ENCODE assay signal across 9 mouse cellular contexts in the genomic region with DNA sequence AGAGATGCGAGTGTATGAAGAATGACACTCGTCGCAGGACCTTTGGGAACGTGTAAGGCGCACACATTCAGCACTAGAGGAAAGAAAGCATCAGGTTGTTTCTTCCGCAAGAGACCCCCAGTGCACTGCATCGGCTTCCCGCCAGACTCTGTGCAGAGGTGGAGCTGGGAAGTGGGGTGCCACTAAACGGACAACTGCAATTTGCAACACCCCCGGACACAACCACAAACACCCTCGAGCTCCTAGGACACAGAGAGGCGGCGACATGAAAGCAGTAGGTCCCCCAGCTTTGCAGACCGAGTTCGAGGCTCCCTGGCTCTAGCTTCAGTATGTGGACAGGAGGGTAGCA. TPM values are rescaled to one million over a fixed set of nuclear protein-coding genes. Genes with fewer than 3 reads are reported as not detected.
DNase-seq lines count a peak whose midpoint lies in the region; ATAC-seq lines count a peak whose summit lies in the region.
"Had no signal": no experiment of that assay in that cellular context is flagged by ENCODE, and none has a peak within 500 bp of the region (broad histone marks: within the 10 kb centered on the region; RNA-seq: fewer than 3 reads in every experiment).

No protein-coding gene starts in this region.

- H3K4me3 ChIP-seq in heart, embryonic 14.5 days (ENCODE audit: control insufficient read depth in 1 of 2, insufficient read depth in 1 of 2, low read depth in 1 of 2, low read length in 2 of 2) = peak overlapping the region; percentile 39 to 44
- peak overlapping the region; percentile 32 for H3K4me3 ChIP-seq in hindbrain, embryonic 13.5 days
- H3K4me3 ChIP-seq in midbrain, embryonic 10.5 days = peak overlapping the region; percentile 49

- H3K27me3 ChIP-seq in heart, embryonic 14.5 days (ENCODE audit: control insufficient read depth, insufficient read depth, low read length) = peaks cover 30% of the 10 kb centered on the region
- peaks cover 49% of the 10 kb centered on the region for H3K27me3 ChIP-seq in hindbrain, embryonic 13.5 days
- peaks cover 58% of the 10 kb centered on the region for H3K27me3 ChIP-seq in midbrain, embryonic 10.5 days (ENCODE audit: low read depth, poor library complexity, severe bottlenecking)

- WGBS in heart, embryonic 14.5 days = 3% methylated on average over 15 of the region's 15 CpGs
- 2% methylated on average over 15 of the region's 15 CpGs for WGBS in hindbrain, embryonic 13.5 days
- WGBS in midbrain, embryonic 10.5 days = 4% methylated on average over 15 of the region's 15 CpGs

- H3K36me3 ChIP-seq in heart, embryonic 14.5 days (ENCODE audit: control insufficient read depth, insufficient read depth, low read length) = no peaks in the 10 kb centered on the region
- no peaks in the 10 kb centered on the region for H3K36me3 ChIP-seq in hindbrain, embryonic 13.5 days
- H3K36me3 ChIP-seq in midbrain, embryonic 10.5 days = no peaks in the 10 kb centered on the region

- intact Hi-C loops in heart, postnatal 36 days (cut with DNase I) = loop anchor here (2.0 kb wide), 2 partner anchors 36 to 40 kb away; no protein-coding TSS in a partner anchor

- ATAC-seq in heart, embryonic 14.5 days (ENCODE audit: insufficient number of reproducible peaks, insufficient read depth, low FRiP score, low read depth) = no peak
- no peak for ATAC-seq in hindbrain, embryonic 13.5 days (ENCODE audit: low FRiP score)
- no peak for ATAC-seq in CD4-positive, CD25-positive, alpha-beta regulatory T cell, adult 4 months

- H3K9ac ChIP-seq in heart, embryonic 14.5 days (ENCODE audit: low read length) = peak overlapping the region; percentile 49; the same call in 1 of the 2 replicates
- H3K9ac ChIP-seq in hindbrain, embryonic 13.5 days = no peak overlapping the region

- peaks cover 23% of the 10 kb centered on the region in 2 experiments for H3K4me1 ChIP-seq in heart, embryonic 14.5 days (ENCODE audit: control insufficient read depth in 2 of 2, insufficient read depth in 2 of 2, low read length in 2 of 2)
- H3K4me1 ChIP-seq in hindbrain, embryonic 13.5 days (replicated peaks) = peaks cover 11% of the 10 kb centered on the region
- peaks cover 12% of the 10 kb centered on the region for H3K4me1 ChIP-seq in midbrain, embryonic 10.5 days

- H3K9me3 ChIP-seq in heart, embryonic 14.5 days (ENCODE audit: control insufficient read depth, low read length) = no peaks in the 10 kb centered on the region
- H3K9me3 ChIP-seq in hindbrain, embryonic 13.5 days = no peaks in the 10 kb centered on the region
- no peaks in the 10 kb centered on the region for H3K9me3 ChIP-seq in midbrain, embryonic 10.5 days (replicated peaks)

- no peak for DNase-seq in heart, postnatal 36 days
- peak; percentile 48 for DNase-seq in R1 (ENCODE audit: low read depth, low spot score)
- DNase-seq in midbrain, embryonic 10.5 days (ENCODE audit: low spot score) = no peak
- no peak for DNase-seq in layer of hippocampus, adult 8-10 months (ENCODE audit: low spot score in 2 of 2)
- DNase-seq in spleen, postnatal 4 days (ENCODE audit: low spot score in 2 of 2) = no peak
- DNase-seq: cerebellum, adult 11-12 months had no signal

- peak overlapping the region; percentile 70 for H3K4me2 ChIP-seq in heart, embryonic 14.5 days (ENCODE audit: low read length)
- peak overlapping the region; percentile 51 for H3K4me2 ChIP-seq in hindbrain, embryonic 13.5 days

- no peak overlapping the region for H3K27ac ChIP-seq in heart, embryonic 14.5 days (replicated peaks in 1 of 2; ENCODE audit: control insufficient read depth in 1 of 2, insufficient read depth in 1 of 2, low read depth in 2 of 2, low read length in 2 of 2)
- no peak overlapping the region for H3K27ac ChIP-seq in hindbrain, embryonic 13.5 days
- H3K27ac ChIP-seq in midbrain, embryonic 10.5 days (replicated peaks) = no peak overlapping the region

RNA-seq across cellular contexts. Expression of a gene that starts 0.3 kb away (rescaled TPM):
- 2.6 and 2.9 TPM in 2 replicates for polyA plus RNA-seq in heart, embryonic 14.5 days (2014; fragmentation: Nextera tagmentation; extraction: Ambion mirVana)
- total RNA-seq in heart, postnatal 36 days (2021) = 10 to 100 TPM; 11.1 to 11.9 TPM
- 1.3 and 1.4 TPM in 2 replicates for polyA plus RNA-seq in hindbrain, embryonic 13.5 days (2015; fragmentation: Nextera tagmentation; extraction: Ambion mirVana)
- polyA plus RNA-seq in midbrain, embryonic 10.5 days (2016; fragmentation: Nextera tagmentation; extraction: Ambion mirVana) = 1.2 TPM in 2 replicates
- 1 to 10 TPM; 6.0 to 8.9 (median 6.3) TPM for total RNA-seq in layer of hippocampus, adult 8-10 months (2022)
- polyA plus RNA-seq in CD4-positive, CD25-positive, alpha-beta regulatory T cell, adult 4 months (2017; shearing (Covaris generic)) = 10 to 100 TPM; 57.5 to 89.4 TPM

RNA-seq across cellular contexts. Expression of a gene that starts 38.2 kb away (rescaled TPM):
- 1.4 and 1.5 TPM in 2 replicates for polyA plus RNA-seq in heart, embryonic 14.5 days (2014; fragmentation: Nextera tagmentation; extraction: Ambion mirVana)
- under 1 TPM; 0.33 to 0.38 TPM for total RNA-seq in heart, postnatal 36 days (2021)
- polyA plus RNA-seq in hindbrain, embryonic 13.5 days (2015; fragmentation: Nextera tagmentation; extraction: Ambion mirVana) = 0.65 TPM in 2 replicates
- polyA plus RNA-seq in midbrain, embryonic 10.5 days (2016; fragmentation: Nextera tagmentation; extraction: Ambion mirVana) = 1.2 TPM in 2 replicates
- under 1 TPM in 3 of 4 experiments, not detected in 1; 0.45 to 0.55 (median 0.54) TPM for total RNA-seq in layer of hippocampus, adult 8-10 months (2022)
- polyA plus RNA-seq in CD4-positive, CD25-positive, alpha-beta regulatory T cell, adult 4 months (2017; shearing (Covaris generic)) = under 1 TPM in 1 of 2 experiments, not detected in 1; 0.39 TPM

RNA-seq across cellular contexts. Expression of a gene that starts 58.1 kb away (rescaled TPM):
- 0.81 and 1.2 TPM in 2 replicates for polyA plus RNA-seq in heart, embryonic 14.5 days (2014; fragmentation: Nextera tagmentation; extraction: Ambion mirVana)
- total RNA-seq in heart, postnatal 36 days (2021) = under 1 TPM; 0.84 to 1.00 TPM
- 21.5 and 23.1 TPM in 2 replicates for polyA plus RNA-seq in hindbrain, embryonic 13.5 days (2015; fragmentation: Nextera tagmentation; extraction: Ambion mirVana)
- polyA plus RNA-seq in midbrain, embryonic 10.5 days (2016; fragmentation: Nextera tagmentation; extraction: Ambion mirVana) = 5.4 and 7.5 TPM in 2 replicates
- total RNA-seq in layer of hippocampus, adult 8-10 months (2022) = 100 to 1,000 TPM; 123 to 167 (median 149) TPM
- 1 to 10 TPM; 2.3 to 5.8 TPM for polyA plus RNA-seq in CD4-positive, CD25-positive, alpha-beta regulatory T cell, adult 4 months (2017; shearing (Covaris generic))

Comparison
In these comparisons a context has a peak if more than half of its experiments do, and no peak if none do; other contexts are left out.
1. RNA of a gene that starts 0.3 kb away (polyA plus RNA-seq): 57.5 to 89.4 TPM in CD4-positive, CD25-positive, alpha-beta regulatory T cell, adult 4 months; 2.6 to 2.9 TPM in heart, embryonic 14.5 days, 1.3 to 1.4 TPM in hindbrain, embryonic 13.5 days and 1.2 TPM in midbrain, embryonic 10.5 days; every median in the first group is over 10 times any median in the second.
2. Peak in every context shown above with its lines, with median percentiles within 50 percentile points of each other: H3K4me3 ChIP-seq.